Mouse (Mus musculus) embryonic facial prominence, embryonic 12.5 days (tissue): ENCODE measurements around the gene Prpf6. TPM values are rescaled to one million over a fixed set of nuclear protein-coding genes. Genes with fewer than 3 reads are reported as not detected.

Experiments
- ATAC-seq: fragments of 200-750 bp; cut with Nextera tagmentation; 2 replicates; pipeline ENCODE4 v1.8.0; 2017; ENCODE audit not compliant: insufficient number of reproducible peaks, insufficient read depth, low FRiP score, low TSS enrichment
- H3K27ac ChIP-seq: fragments of 300-500 bp; sonication (generic); 2 replicates; pipeline ENCODE4 v1.5.1; 2016; ENCODE audit warnings: mild to moderate bottlenecking
- H3K27me3 ChIP-seq: fragments of 300-500 bp; sonication (generic); 2 replicates; pipeline ENCODE4 v1.6.1; 2016; ENCODE audit warnings: mild to moderate bottlenecking, moderate library complexity
- H3K36me3 ChIP-seq: fragments of 300-500 bp; sonication (generic); 2 replicates; pipeline ENCODE4 v1.6.1; 2016; ENCODE audit warnings: mild to moderate bottlenecking
- H3K4me1 ChIP-seq: fragments of 300-500 bp; sonication (generic); 2 replicates; pipeline ENCODE4 v1.6.1; 2016
- H3K4me2 ChIP-seq: fragments of 300-500 bp; sonication (generic); replicated peaks from 2 replicates; pipeline ENCODE4 v1.6.1; 2016; ENCODE audit warnings: mild to moderate bottlenecking, moderate library complexity
- H3K4me3 ChIP-seq: fragments of 300-500 bp; sonication (generic); 2 replicates; pipeline ENCODE4 v1.5.1; 2016; ENCODE audit warnings: mild to moderate bottlenecking
- H3K9ac ChIP-seq: fragments of 300-500 bp; sonication (generic); 2 replicates; pipeline ENCODE4 v1.6.1; 2016; ENCODE audit warnings: mild to moderate bottlenecking, moderate library complexity
- H3K9me3 ChIP-seq: fragments of 300-500 bp; sonication (generic); 2 replicates; pipeline ENCODE4 v1.6.1; 2016; ENCODE audit warnings: mild to moderate bottlenecking, moderate library complexity
- WGBS: fragments of 180-500 bp; shearing (Covaris S2); methylation state at CpG from one replicate; pipeline ENCODE4 v1.1.7; 2016; 5-methylcytosine and 5-hydroxymethylcytosine counted together
- polyA plus RNA-seq: library from polyadenylated mRNA; unstranded; fragments of >200 nt; fragmentation: Nextera tagmentation; extraction: Ambion mirVana; gene quantifications from 2 replicates; pipeline ENCODE4 v1.2.1, GENCODE M21; 2016

The Prpf6 gene
- polyA plus RNA-seq, 1 experiment from 2014 or later = 74.4 TPM

DNA sequence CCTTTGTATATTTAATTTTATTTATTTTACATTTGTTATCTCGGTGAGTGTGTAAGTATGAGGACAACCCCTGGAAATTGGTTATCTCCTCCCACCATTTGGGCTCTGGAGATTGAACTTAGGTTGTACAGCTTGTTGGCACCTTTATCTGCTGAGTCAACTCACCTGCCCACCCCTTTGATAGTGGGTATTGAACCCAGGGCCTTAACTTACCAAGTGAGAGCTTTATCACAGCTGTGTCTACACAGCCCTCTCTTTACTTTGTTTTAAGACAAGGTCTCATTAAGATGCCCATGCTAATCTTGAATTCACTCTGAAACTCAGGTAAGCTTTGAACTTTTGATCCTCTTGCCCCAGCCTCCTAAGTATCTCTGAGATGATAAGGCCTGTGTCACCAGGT, 90.3 kb downstream of the Prpf6 start:
- Histone ChIP-seq H3K4me3 (no peak overlapping the region), H3K36me3 (peaks cover 13% of the 10 kb centered on the region), H3K27ac (no peak overlapping the region), H3K4me1 (no peaks in the 10 kb centered on the region), H3K9me3 (no peaks in the 10 kb centered on the region), H3K9ac (no peak overlapping the region), H3K27me3 (no peaks in the 10 kb centered on the region), H3K4me2 (no peak overlapping the region)
- ATAC-seq = no peak
- WGBS = 90% methylated on average over 1 of the region's 1 CpGs

- H3K36me3 ChIP-seq = peaks cover 27% of the 10 kb centered on the region
- H3K4me1 ChIP-seq = no peaks in the 10 kb centered on the region
- H3K4me3 ChIP-seq = no peak overlapping the region
- H3K27me3 ChIP-seq = no peaks in the 10 kb centered on the region
- WGBS = 70% methylated on average over 4 of the region's 4 CpGs
- H3K4me2 ChIP-seq = no peak overlapping the region
- ATAC-seq = no peak
- no peak overlapping the region for H3K9ac ChIP-seq
- H3K9me3 ChIP-seq = no peaks in the 10 kb centered on the region
- H3K27ac ChIP-seq = no peak overlapping the region
Measured at GRCm38 (mm10) chr2:181683381-181683780, 91.7 kb downstream of the Prpf6 start.

GRCm38 (mm10) chr2:181684713-181685112, 93.0 kb downstream of the Prpf6 start:
- no peak overlapping the region for H3K9ac ChIP-seq
- 93% methylated on average over 1 of the region's 1 CpGs for WGBS
- H3K4me2 ChIP-seq = no peak overlapping the region
- H3K4me3 ChIP-seq = no peak overlapping the region
- no peak for ATAC-seq
- H3K27ac ChIP-seq = no peak overlapping the region
- no peaks in the 10 kb centered on the region for H3K27me3 ChIP-seq
- no peaks in the 10 kb centered on the region for H3K9me3 ChIP-seq
- H3K4me1 ChIP-seq = no peaks in the 10 kb centered on the region
- peaks cover 39% of the 10 kb centered on the region for H3K36me3 ChIP-seq

- H3K4me2 ChIP-seq = no peak overlapping the region
- H3K27ac ChIP-seq = no peak overlapping the region
- WGBS = 94% methylated on average over 4 of the region's 4 CpGs
- no peak for ATAC-seq
- H3K4me1 ChIP-seq = no peaks in the 10 kb centered on the region
- no peaks in the 10 kb centered on the region for H3K9me3 ChIP-seq
- H3K9ac ChIP-seq = no peak overlapping the region
- H3K4me3 ChIP-seq = no peak overlapping the region
- peaks cover 45% of the 10 kb centered on the region for H3K36me3 ChIP-seq
- H3K27me3 ChIP-seq = no peaks in the 10 kb centered on the region
Measured at GRCm38 (mm10) chr2:181685686-181686085, 94.0 kb downstream of the Prpf6 start.

DNA sequence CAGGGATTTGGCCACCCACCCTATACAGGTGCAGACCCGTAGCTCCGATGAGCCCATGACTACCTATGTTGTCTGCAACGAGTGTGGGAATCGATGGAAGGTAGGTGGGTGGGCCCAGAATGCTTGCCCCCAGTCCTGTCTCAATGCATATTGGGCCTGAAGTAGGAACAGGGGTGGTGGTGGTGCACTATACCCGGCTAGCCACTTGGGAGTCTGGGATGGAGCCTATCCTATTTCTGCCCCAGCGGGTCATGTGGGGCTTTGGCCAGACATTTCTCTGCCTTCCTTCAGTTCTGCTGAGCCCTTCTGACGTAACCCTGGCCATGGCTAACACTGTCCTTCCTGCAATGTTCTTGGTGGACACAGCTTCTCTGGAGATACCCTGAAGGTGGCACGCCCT, 95.9 kb downstream of the Prpf6 start:
- WGBS = 93% methylated on average over 8 of the region's 8 CpGs
- Histone ChIP-seq H3K4me3 (no peak overlapping the region), H3K36me3 (peaks cover 48% of the 10 kb centered on the region), H3K27ac (no peak overlapping the region), H3K4me1 (peaks cover 2% of the 10 kb centered on the region), H3K4me2 (no peak overlapping the region), H3K27me3 (no peaks in the 10 kb centered on the region), H3K9me3 (no peaks in the 10 kb centered on the region), H3K9ac (no peak overlapping the region)
- no peak for ATAC-seq

DNA sequence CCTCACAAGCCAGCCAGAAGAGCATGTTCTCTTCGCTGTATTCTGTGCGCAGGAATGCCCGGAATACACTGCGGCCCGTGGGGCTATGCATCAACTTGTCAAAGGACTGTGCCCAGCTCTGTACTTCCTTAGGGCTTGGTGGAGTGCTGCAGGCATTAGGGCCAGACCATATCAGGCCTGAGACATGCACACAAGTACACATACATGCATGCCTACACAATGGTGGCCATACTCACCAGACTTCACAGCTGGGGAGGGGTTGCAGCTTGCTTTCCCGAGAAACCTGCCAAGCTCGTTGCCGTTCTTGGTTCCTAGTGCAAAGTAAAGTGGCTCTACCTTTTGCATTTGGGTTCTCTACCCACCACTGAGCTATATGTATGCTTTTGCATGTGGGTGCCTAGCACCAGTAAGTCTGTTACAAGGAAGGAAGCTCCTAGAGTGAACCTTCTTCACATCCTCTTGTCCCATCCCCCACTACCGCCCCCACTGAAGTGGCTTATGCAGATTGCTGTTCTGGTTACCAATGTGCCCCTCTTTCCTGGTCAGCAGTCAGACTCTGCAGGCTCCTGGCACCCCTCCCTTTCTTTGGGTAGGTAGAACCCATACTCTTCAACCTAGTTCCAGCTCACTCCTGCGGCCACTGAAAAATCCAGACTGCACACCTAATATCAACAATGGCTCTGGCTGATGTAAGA, 97.9 kb downstream of the Prpf6 start:
- no peak for ATAC-seq
- H3K27me3 ChIP-seq = no peaks in the 10 kb centered on the region
- WGBS = 92% methylated on average over 10 of the region's 10 CpGs
- H3K9ac ChIP-seq = no peak overlapping the region
- H3K4me2 ChIP-seq = no peak overlapping the region
- H3K4me1 ChIP-seq = peaks cover 14% of the 10 kb centered on the region
- H3K9me3 ChIP-seq = no peaks in the 10 kb centered on the region
- H3K36me3 ChIP-seq = peaks cover 45% of the 10 kb centered on the region
- no peak overlapping the region for H3K4me3 ChIP-seq
- H3K27ac ChIP-seq = no peak overlapping the region

GRCm38 (mm10) chr2:181691083-181691482, 99.4 kb downstream of the Prpf6 start:
- Histone ChIP-seq H3K27me3 (no peaks in the 10 kb centered on the region), H3K27ac (no peak overlapping the region), H3K36me3 (peaks cover 43% of the 10 kb centered on the region), H3K4me2 (no peak overlapping the region), H3K4me3 (no peak overlapping the region), H3K9me3 (no peaks in the 10 kb centered on the region), H3K9ac (no peak overlapping the region), H3K4me1 (peaks cover 14% of the 10 kb centered on the region)
- ATAC-seq = no peak
- 87% methylated on average over 6 of the region's 6 CpGs for WGBS

DNA sequence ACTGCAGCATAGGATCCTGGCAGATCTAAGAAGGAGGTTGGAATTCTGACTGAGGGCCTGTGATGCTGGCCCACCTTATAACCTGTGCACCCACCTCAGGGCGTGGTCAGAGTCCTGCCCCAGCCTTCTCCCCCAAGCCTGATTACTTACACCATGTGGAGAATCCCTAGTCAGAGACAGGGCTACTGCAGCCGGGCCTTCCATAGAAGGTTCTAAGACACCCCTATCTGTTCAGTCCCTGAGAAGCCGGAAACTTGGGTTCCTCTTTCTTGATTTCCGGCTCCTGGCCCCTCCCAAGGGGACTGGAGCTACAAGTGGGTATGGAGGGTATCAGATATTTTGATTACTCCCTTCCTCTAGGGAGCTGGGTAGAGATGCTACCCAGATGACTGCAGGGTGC, 99.9 kb downstream of the Prpf6 start:
- H3K9ac ChIP-seq = peak overlapping the region; percentile 7; the same call in 1 of the 2 replicates
- no peaks in the 10 kb centered on the region for H3K9me3 ChIP-seq
- peaks cover 38% of the 10 kb centered on the region for H3K36me3 ChIP-seq
- ATAC-seq = no peak
- 88% methylated on average over 4 of the region's 4 CpGs for WGBS
- H3K4me2 ChIP-seq = 0 out of 2 replicates have a peak overlapping the region, but pooled peaks have one; percentile 3
- no peak overlapping the region for H3K4me3 ChIP-seq
- peaks cover 14% of the 10 kb centered on the region for H3K4me1 ChIP-seq
- no peaks in the 10 kb centered on the region for H3K27me3 ChIP-seq
- no peak overlapping the region for H3K27ac ChIP-seq

DNA sequence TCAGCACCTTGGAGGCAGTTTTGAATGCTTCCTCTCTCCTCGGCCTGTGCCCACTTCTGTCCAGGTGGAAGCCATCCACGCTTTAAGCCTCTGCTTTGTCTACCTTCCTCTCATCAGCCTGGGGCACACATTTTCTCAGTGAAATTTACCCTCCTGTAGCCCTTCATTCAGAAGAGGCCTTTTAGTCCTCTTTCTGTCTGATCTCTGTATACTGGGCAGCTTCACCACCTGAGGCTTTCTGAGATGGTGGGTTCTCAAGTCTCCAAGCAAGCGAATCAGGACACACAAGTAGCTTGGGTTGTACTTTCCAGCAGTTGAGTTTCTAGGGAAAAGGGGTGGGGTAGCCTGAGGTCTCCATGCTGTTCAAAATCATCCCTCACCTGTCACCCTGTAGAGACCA, 100.6 kb downstream of the Prpf6 start:
- Histone ChIP-seq H3K9ac (no peak overlapping the region), H3K4me3 (peak overlapping the region; percentile 69), H3K27me3 (no peaks in the 10 kb centered on the region), H3K27ac (no peak overlapping the region), H3K4me1 (peaks cover 14% of the 10 kb centered on the region), H3K9me3 (no peaks in the 10 kb centered on the region), H3K36me3 (peaks cover 31% of the 10 kb centered on the region), H3K4me2 (peak overlapping the region; percentile 92; the same call in 1 of the 2 replicates)
- ATAC-seq = no peak
- WGBS = 86% methylated on average over 3 of the region's 3 CpGs

DNA sequence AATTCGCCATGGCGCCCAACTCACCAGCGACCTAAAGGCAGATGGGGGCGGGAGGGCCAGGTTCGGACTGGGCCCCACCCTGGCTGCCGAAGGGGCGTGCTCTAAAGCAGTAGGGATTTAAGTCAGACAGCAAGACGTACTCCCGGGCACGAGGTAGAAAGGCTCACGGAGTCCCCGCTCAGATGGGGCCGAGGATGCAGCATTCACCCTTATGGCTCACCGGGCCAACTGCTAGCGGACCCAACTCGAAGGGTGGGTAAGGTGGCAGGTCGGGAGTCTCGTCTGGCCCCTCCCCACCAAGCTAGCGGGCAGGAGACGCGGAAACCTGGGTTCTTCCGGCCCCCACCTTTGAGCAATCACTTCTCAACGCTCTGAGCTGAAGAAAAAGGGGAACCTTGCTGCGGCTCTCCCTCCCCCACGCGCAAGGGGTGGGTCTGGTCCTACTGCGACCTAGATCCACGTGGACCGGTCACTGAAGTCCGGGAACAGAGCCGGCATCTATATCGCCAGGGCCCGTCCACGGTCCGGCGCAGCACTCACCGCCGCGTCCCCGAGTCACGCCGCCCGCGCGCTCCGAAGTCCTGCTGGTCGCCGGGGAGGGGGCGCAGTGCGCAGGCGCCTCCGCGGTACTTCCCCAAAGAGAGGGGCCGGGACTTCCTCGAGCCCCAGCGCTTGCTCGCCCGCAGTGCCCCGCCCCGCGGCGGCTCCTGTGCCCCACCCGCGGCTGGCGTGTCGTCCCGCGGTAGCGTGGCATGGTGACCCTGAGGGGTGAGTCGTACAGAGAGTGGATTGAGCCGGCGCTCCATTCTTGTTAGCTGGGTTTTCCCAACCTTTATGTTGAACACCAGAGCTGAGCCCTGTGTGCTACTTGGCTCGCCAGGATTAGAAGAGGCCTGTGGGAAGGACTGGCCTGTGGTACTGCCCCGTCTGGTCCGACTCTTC, 101.9 kb downstream of the Prpf6 start, which contains the start of gene Rgs19:
Gene Rgs19, minus strand, starts transcription at position 639 of the 942 bp plus-strand sequence.
- Histone ChIP-seq H3K4me2 (peak within 1 kb of the TSS; percentile 92), H3K4me1 (peaks cover 14% of the 10 kb centered on the region), H3K27me3 (no peaks in the 10 kb centered on the region), H3K36me3 (peaks cover 19% of the 10 kb centered on the region), H3K4me3 (peak within 1 kb of the TSS; percentile 69), H3K27ac (peak within 1 kb of the TSS; percentile 55), H3K9me3 (no peaks in the 10 kb centered on the region), H3K9ac (peak within 1 kb of the TSS; percentile 74)
- peak; percentile 82 for ATAC-seq
- WGBS = under 1% methylated on average over 74 of the region's 75 CpGs

- Histone ChIP-seq H3K4me3 (peak overlapping the region; percentile 69), H3K27ac (peak overlapping the region; percentile 55; the same call in 1 of the 2 replicates), H3K9ac (no peak overlapping the region), H3K4me2 (peak overlapping the region; percentile 92), H3K36me3 (peaks cover 10% of the 10 kb centered on the region; the same call in 1 of the 2 replicates), H3K9me3 (no peaks in the 10 kb centered on the region), H3K27me3 (no peaks in the 10 kb centered on the region), H3K4me1 (peaks cover 14% of the 10 kb centered on the region)
- no peak for ATAC-seq
- WGBS = 88% methylated on average over 3 of the region's 3 CpGs
Measured at GRCm38 (mm10) chr2:181694581-181694980, 102.9 kb downstream of the Prpf6 start.
